Mouse (Mus musculus) kidney, postnatal 4 days (tissue): ENCODE data around the gene Rsph10b.

ENCODE experiments used
- DNase-seq, 2 experiments: peaks; one replicate each; pipeline ENCODE4 v3.0.0; 2021; ENCODE audit warnings: mixed read lengths in 2 of 2

The Rsph10b gene

GRCm38 (mm10) chr5:143932831-143933230, at the start of gene Rsph10b:
Gene Rsph10b (plus strand): TSS chr5:143933035.
- peak; percentile 42 to 44 for DNase-seq

GRCm38 (mm10) chr5:143885274-143885673, 47.6 kb upstream of the Rsph10b start:
- DNase-seq, result no peak

- no peak for DNase-seq
Measured at GRCm38 (mm10) chr5:143890741-143891140, 42.1 kb upstream of the Rsph10b start.

DNA sequence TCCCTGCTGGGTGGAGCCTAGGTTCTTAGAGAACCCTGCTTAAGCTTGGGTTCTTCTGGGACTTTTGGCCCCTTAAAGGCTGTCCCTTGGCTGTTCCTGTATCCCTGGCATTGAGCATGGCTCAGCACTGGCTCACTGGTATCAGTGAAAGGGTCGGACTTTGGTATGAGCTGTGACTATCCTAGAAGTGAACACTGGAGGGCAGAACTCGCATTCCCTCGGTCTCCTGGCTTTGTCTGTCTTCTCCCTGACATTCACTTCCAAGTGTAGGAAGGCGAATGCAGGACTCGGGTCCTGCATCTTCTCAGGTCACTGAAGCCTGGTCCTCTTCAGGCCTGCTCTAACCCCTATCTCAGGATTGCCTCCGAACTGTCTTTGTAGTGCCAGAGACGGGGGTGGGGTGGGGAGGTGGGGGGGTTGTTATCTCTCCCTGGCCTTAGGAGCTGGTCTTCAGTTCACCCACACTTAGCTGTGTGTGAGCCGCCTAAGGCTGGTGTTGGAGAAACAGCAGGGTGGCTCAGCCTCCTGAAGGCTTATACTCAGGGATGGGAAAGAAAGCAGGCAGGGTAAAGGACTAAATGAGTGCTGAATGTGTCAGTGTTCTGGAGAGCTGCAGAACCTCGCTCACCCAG, 40.5 kb upstream of the Rsph10b start:
- no peak for DNase-seq

DNA sequence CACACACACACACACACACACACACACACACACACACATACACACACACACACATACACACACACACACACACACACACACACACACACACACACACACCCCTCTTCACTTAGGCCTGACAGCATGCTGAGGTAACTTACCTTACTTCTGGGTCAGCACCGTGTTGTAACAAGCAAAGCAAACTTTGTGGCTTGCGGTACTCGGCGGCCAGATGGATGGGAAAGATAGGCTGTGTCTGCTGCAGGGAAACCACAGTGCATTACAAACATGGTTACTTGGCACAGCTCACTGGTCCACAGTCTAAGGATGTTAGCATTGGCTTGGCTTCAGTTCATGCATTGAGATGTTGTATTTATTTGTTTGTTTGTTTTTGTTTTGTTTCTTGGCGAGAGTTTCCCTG, 39.4 kb upstream of the Rsph10b start:
- DNase-seq, result no peak

GRCm38 (mm10) chr5:143897635-143898330, 35.1 kb upstream of the Rsph10b start, which contains the start of gene Ankrd61:
Gene Ankrd61 (minus strand): TSS chr5:143897685.
- DNase-seq, result no peak

GRCm38 (mm10) chr5:143902111-143902510, 30.7 kb upstream of the Rsph10b start:
- DNase-seq, result no peak

- no peak for DNase-seq
Measured at GRCm38 (mm10) chr5:143903813-143904212, 29.0 kb upstream of the Rsph10b start.

GRCm38 (mm10) chr5:143906429-143906828, 26.4 kb upstream of the Rsph10b start:
- no peak for DNase-seq

DNA sequence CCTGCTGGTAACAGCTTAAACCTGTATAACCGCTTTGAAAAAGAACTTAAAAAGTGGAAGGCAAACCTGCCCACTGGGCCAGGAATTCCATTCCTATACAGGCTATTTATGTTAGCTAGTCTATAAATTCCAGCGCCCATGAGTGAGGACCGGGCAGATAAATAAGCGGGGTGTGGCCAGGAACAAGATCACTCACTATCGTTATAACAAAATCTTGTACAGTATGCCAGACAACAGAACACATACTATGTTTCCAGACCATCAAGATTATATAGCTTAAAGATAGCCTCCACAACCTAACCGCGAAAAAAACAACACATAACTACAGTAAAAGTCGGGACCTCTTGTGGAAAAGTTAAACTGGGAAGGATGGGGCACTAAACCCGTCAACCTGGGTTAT, 23.9 kb upstream of the Rsph10b start:
- DNase-seq, result no peak

DNA sequence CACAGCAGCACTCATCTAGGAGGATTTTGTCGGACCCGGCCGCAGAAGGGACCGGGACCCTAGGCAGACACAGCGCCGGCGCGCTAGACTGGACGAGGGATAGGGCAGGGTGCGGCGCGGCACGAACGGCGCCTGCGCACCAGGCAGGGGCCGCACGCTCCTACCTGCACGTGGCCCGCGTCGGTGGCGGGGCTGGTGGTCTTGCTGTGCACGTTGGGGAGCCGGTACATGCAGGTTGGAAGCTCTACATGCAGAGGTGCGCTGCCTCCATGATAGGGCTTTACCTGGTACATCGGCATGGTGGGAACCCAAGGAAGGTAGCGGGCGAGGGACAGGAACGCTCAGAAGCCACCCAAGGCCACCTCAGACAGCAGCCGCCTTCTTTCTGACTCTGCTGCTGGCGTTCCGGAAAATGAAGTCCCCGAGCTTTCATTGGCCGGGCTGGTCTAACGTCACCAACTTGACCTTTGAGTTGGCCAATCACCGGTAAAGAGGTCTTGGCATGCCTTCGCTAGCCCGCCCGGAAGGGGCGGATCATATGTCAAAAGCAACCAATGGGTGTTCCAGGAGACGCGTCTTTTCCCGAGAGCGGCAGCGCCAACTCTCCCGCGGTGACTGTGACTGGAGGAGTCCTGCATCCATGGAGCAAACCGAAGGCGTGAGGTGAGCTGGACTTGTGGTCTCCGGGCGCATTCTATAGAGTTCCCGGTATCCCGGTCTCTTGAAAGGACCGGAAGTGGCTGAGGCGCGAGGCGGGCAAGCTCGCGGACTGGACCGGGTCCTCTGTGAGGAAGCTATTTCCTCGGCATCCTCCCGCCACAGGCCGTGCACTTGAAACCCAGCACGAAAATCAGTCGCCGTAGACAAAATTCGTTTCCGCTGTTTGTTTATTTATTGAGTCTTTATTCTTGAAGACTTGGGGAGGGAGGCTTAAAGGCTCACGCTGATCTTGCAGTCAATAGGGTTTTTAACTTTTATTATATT, 23.1 kb upstream of the Rsph10b start, which contains the start of the genes Aimp2 and Pms2:
Gene Aimp2 (minus strand): TSS at position 431 of the 984 bp plus-strand sequence.
Gene Pms2 (plus strand): TSS at position 548 of the 984 bp plus-strand sequence.
- peak; percentile 94 to 97 for DNase-seq

DNA sequence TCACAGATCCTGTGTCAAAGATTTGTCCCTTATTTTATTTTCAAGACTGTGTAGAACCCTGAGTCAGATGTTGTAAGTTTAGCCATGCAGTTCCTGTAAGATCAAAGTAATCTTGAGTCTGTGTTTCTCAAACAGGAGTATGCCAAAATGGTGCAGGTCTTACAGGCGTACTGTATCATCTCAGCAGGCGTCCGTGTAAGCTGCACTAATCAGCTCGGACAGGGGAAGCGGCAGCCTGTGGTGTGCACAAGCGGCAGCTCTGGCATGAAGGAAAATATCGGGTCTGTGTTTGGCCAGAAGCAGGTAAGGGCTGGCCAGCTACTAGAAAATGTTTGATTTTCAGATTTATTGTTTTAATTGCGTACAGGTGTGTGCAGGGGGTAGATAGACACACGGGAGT, 16.6 kb upstream of the Rsph10b start:
- DNase-seq, result no peak

- DNase-seq, result peak; percentile 71 to 78
Measured at GRCm38 (mm10) chr5:143917418-143917817, 15.4 kb upstream of the Rsph10b start.

DNA sequence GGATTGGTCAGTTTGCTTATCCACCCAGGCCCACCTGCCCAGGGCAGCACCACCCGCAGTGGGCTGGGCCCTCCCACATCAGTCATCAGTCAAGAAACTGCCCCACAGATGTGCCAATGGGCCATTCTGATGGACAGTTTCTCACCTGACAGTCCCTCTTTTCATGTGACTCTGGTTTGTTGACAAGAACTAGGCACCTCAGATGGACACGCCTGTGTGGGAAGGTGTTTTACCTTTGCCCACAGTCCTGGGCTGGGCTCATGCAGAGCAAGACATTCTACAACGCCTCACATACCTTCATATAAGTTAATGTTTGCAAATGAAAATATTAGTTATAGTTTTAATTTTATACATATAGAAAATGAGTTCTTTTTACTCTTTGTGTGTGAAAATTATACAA, 14.7 kb upstream of the Rsph10b start:
- DNase-seq, result no peak

DNA sequence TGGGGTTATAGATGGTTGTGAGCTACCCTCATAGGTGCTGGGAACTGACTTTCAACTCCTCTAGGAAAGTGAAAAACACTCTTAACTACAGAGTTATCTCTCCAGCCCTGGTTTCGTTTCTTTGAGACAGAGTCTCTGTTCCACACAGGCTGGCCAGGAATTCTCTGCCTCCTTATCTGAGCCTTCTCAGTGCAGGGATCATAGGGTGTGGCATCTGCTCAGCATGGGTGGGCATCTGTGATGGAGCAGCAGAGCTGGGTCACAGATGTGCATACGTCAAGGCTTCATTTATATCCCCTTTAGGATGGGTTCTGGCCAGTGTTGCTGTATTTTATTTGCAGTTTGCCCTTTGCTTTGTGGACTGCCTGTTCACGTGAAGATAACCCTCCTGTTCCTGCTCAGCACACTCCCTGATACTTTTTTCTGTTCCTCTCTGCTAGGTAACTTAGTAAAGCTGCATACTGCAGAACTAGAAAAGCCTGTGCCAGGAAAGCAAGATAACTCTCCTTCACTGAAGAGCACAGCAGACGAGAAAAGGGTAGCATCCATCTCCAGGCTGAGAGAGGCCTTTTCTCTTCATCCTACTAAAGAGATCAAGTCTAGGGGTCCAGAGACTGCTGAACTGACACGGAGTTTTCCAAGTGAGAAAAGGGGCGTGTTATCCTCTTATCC, 7.9 kb upstream of the Rsph10b start:
- DNase-seq, result no peak

GRCm38 (mm10) chr5:143927875-143928274, 5.0 kb upstream of the Rsph10b start, which contains the start of gene Gm42421:
Gene Gm42421 (plus strand): TSS chr5:143928175.
- DNase-seq, result no peak

- DNase-seq, result no peak
Measured at GRCm38 (mm10) chr5:143929291-143929690, 3.5 kb upstream of the Rsph10b start.

- DNase-seq, result no peak
Measured at GRCm38 (mm10) chr5:143930656-143931055, 2.2 kb upstream of the Rsph10b start.

DNA sequence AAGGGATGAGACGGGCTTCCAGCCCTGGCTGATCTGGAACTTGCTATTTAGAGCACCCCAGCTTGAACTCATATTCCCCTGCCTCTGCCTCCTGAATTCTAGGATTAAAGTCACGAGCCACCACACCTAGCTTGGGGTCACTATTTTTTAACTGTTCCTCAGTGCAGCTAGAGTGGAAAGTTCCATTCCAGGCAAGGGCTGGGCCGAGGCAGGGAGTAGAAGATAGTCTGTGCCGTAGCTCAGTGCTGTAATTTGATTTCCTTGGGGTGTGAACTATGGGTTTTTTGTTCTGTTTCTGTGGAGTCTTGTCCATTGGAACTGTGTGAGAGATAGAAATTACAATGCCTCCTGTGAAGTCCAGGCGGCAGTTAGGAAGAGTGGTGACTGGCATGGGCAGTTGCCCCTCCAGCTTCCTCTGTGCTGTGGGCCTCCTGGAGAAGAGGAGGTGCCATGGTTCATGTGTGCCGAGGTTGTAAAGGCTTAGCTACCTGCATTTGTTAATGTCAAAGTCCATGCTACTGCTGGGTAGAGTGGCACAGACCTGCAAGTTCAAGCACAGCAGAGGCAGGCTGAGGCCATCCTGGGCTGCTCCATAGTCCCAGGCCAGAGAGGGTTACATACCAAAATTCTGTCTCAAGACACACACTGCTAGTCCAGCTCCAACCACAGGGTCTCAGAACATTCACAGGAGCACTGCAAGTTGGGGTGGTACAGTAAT, 813 bp upstream of the Rsph10b start:
- no peak for DNase-seq

DNA sequence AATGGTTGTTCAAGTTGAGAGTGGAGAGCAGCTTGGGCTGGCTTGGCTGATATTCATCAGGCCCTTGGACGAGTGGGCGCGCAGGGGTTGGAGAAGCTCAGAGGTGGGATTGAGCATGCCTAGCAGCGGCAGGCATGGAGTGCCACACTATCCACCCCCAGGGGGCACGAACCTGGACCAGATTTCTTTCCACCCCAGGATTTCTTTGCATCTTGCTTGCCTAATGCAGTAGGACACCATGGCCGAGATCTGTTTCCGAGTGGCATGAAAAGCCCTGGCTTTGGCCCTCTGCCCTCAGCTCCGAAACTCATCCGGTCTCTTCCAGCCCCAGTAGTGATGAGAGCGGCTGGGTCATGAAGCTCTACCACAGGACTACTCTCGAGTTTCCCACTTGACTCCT, 579 bp downstream of the Rsph10b start:
- DNase-seq, result no peak

GRCm38 (mm10) chr5:143933875-143934274, 1.0 kb downstream of the Rsph10b start:
- no peak for DNase-seq

- no peak for DNase-seq
Measured at GRCm38 (mm10) chr5:143936156-143936555, 3.3 kb downstream of the Rsph10b start.
